Mouse (Mus musculus): ENCODE measurements at regions not wholly inside any gene's neighbourhood (a gene's known extent, or its start where the extent isn't known, plus 50 kb on each side); places are given as distances from the start of the nearest gene placed in this dataset.

DNA sequence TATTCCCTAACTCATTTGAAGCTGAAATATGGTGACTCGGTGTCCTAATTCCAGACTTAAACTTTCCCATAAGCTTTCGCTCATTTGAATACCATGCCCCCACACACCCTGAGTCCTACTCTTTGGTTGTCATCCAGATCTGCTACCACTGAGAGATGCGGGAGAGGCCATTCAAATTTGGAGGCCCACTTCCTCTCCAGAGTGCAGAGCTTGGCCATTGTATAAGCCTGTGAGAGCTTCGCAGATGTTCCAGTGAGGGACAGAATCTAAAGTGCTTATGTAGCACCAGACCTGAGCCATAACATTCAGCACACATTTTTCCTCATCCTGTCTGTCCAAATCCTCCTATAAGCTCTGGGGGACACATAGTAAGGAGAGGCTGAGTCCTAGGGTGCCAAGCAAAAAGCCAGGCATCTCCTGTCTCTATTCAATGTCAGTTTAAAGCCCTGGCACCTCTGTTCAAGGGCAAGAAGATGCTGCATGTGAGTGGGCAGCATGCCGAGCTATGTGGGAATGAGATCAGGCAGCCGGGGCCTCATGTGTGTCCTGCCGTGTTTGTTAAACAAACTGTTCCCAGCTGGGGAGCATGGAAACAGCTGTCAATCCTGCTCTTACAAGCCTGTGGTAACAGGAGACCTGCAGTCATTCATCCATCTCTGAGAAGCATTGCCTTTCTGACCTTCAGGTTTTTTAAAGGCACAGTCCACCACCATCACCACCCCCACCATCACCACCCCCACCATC, 113.9 kb downstream of the Tex36 start:
- TF ChIP-seq POLR2A (IDR thresholded peaks at IDR 0.05; ENCODE audit: insufficient read length, low read depth) (no peak), POLR2AphosphoS2 (IDR thresholded peaks at IDR 0.05; ENCODE audit: insufficient read length, low read depth) (no peak), CEBPB (IDR thresholded peaks at IDR 0.05; ENCODE audit: insufficient read depth, poor library complexity, severe bottlenecking) (no peak), USF1 (IDR thresholded peaks at IDR 0.05; ENCODE audit: low read depth) (no peak), REST (IDR thresholded peaks at IDR 0.05; ENCODE audit: insufficient read depth, insufficient read length) (no peak), MYOG (IDR thresholded peaks at IDR 0.05; ENCODE audit: control insufficient read depth in 1 of 3, insufficient read depth in 1 of 3, insufficient read length in 2 of 3, low read depth in 2 of 3) (no peak), SRF (IDR thresholded peaks at IDR 0.05; ENCODE audit: control insufficient read depth, insufficient read length, low read depth) (no peak), MAX (IDR thresholded peaks at IDR 0.05; ENCODE audit: low read depth) (no peak), MYOD1 (IDR thresholded peaks at IDR 0.05; ENCODE audit: control insufficient read depth in 1 of 3, insufficient read length in 2 of 3, low read depth in 2 of 3) (no peak), E2F4 (IDR thresholded peaks at IDR 0.05; ENCODE audit: insufficient read depth) (no peak), TCF12 (IDR thresholded peaks at IDR 0.05; ENCODE audit: insufficient read depth, poor library complexity, severe bottlenecking) (no peak)
